Mouse (Mus musculus): ENCODE results near the gene Col4a4. TPM values are rescaled to one million over a fixed set of nuclear protein-coding genes. Genes with fewer than 3 reads are reported as not detected.

The Col4a4 gene
- polyA plus RNA-seq, 1 experiment from 2014 or later: 0.15 TPM

GRCm38 (mm10) chr1:82596864-82597596 is 10.4 kb upstream of the Col4a4 start:
- H3K4me3 ChIP-seq (ENCODE audit: low read depth, low read length): no peak overlapping the region
- H3K4me1 ChIP-seq (replicated peaks; ENCODE audit: control insufficient read depth, insufficient read depth, low read length): no peaks in the 10 kb centered on the region
- WGBS: 66% methylated on average over 6 of the region's 6 CpGs
- ATAC-seq (ENCODE audit: low FRiP score) (no peak), DNase-seq (ENCODE audit: low spot score) (no peak)
- H3K36me3 ChIP-seq (ENCODE audit: control insufficient read depth, insufficient read depth, low read length): no peaks in the 10 kb centered on the region
- no peaks in the 10 kb centered on the region for H3K27me3 ChIP-seq (ENCODE audit: control insufficient read depth, insufficient read depth, low read length)
- H3K27ac ChIP-seq (ENCODE audit: low read depth, low read length): no peak overlapping the region
- H3K9ac ChIP-seq (ENCODE audit: low read depth, low read length): no peak overlapping the region
- H3K9me3 ChIP-seq (ENCODE audit: control insufficient read depth, low read length): no peaks in the 10 kb centered on the region
- H3K4me2 ChIP-seq (replicated peaks; ENCODE audit: low read depth, low read length): no peak overlapping the region

DNA sequence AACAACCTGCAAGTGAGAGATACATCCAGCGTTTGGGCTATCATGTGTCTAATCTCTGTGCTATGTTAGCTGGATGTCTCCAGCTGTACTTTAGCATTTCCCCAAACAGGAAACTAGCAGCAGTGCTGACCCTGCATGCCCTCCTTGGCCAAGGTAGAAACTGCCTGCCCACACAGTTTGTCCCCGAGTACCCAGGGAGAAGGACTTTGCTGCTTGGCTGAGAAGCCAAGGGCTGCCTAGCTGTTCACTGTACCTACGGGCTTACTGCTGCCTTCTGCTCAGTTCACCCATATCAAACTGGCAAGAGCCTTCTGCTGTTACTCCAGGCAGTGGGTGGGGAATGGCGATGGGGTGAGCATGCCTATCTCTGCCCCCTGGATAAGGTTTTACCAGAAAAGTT is 3.6 kb upstream of the Col4a4 start:
- no peak overlapping the region for H3K9ac ChIP-seq (ENCODE audit: low read depth, low read length)
- H3K4me1 ChIP-seq (replicated peaks; ENCODE audit: control insufficient read depth, insufficient read depth, low read length): no peaks in the 10 kb centered on the region
- no peak overlapping the region for H3K4me2 ChIP-seq (replicated peaks; ENCODE audit: low read depth, low read length)
- ATAC-seq (ENCODE audit: low FRiP score) (no peak), DNase-seq (ENCODE audit: low spot score) (no peak)
- H3K27ac ChIP-seq (ENCODE audit: low read depth, low read length): no peak overlapping the region
- no peak overlapping the region for H3K4me3 ChIP-seq (ENCODE audit: low read depth, low read length)
- H3K27me3 ChIP-seq (ENCODE audit: control insufficient read depth, insufficient read depth, low read length): peaks cover 2% of the 10 kb centered on the region; the same call in 1 of the 2 replicates
- WGBS: 79% methylated on average over 4 of the region's 4 CpGs
- no peaks in the 10 kb centered on the region for H3K36me3 ChIP-seq (ENCODE audit: control insufficient read depth, insufficient read depth, low read length)
- no peaks in the 10 kb centered on the region for H3K9me3 ChIP-seq (ENCODE audit: control insufficient read depth, low read length)

DNA sequence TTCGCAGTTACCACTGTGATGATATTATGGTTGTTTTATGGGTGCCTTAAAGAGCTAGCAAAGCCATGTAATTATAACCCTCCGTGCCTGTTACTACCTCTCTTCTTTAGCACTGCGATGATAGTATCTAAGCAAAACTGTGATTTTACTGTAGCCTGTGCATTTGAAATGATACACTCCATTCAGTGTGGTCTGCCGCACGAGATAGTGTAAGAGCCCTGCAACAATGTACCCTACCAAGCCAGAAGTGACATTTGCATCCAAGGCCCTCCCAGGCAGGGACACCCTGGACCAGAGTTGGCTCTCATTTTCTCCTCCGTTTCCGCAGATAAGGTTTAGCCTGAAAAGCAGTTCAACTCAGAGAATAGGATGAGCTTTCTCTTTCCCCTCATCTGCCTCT is 668 bp downstream of the Col4a4 start:
- Histone ChIP-seq H3K4me2 (replicated peaks; ENCODE audit: low read depth, low read length) (no peak overlapping the region), H3K9me3 (ENCODE audit: control insufficient read depth, low read length) (no peaks in the 10 kb centered on the region), H3K4me1 (replicated peaks; ENCODE audit: control insufficient read depth, insufficient read depth, low read length) (no peaks in the 10 kb centered on the region), H3K27me3 (ENCODE audit: control insufficient read depth, insufficient read depth, low read length) (peaks cover 2% of the 10 kb centered on the region; the same call in 1 of the 2 replicates), H3K4me3 (ENCODE audit: low read depth, low read length) (no peak overlapping the region), H3K36me3 (ENCODE audit: control insufficient read depth, insufficient read depth, low read length) (no peaks in the 10 kb centered on the region), H3K27ac (ENCODE audit: low read depth, low read length) (no peak overlapping the region), H3K9ac (ENCODE audit: low read depth, low read length) (no peak overlapping the region)
- DNase-seq (ENCODE audit: low spot score) (no peak), ATAC-seq (ENCODE audit: low FRiP score) (no peak)
- 79% methylated on average over 7 of the region's 7 CpGs for WGBS

DNA sequence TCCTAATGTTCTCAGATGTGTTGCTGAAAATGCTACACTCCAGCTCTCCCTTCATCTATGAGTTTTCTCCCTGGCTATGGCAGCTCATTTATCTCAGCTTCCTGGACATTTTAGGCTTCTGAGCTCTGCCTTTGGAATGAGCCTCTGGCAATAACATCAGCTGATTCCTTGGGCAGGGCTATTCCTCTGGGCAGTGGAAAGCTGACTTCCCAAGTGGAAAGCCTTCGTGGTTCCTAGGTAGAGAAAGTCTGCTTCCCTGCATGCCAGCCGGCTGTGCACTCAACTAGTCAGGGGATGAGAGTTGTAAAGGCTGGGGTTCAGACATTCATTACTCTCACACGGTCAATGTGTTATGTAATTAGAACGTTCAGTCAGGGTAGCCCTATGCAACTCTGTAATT is 8.3 kb downstream of the Col4a4 start:
- Histone ChIP-seq H3K36me3 (ENCODE audit: control insufficient read depth, insufficient read depth, low read length) (no peaks in the 10 kb centered on the region), H3K4me3 (ENCODE audit: low read depth, low read length) (no peak overlapping the region), H3K4me2 (replicated peaks; ENCODE audit: low read depth, low read length) (no peak overlapping the region), H3K9ac (ENCODE audit: low read depth, low read length) (no peak overlapping the region), H3K27me3 (ENCODE audit: control insufficient read depth, insufficient read depth, low read length) (no peaks in the 10 kb centered on the region), H3K27ac (ENCODE audit: low read depth, low read length) (no peak overlapping the region), H3K9me3 (ENCODE audit: control insufficient read depth, low read length) (no peaks in the 10 kb centered on the region), H3K4me1 (replicated peaks; ENCODE audit: control insufficient read depth, insufficient read depth, low read length) (no peaks in the 10 kb centered on the region)
- 84% methylated on average over 4 of the region's 4 CpGs for WGBS
- no peak for ATAC-seq (ENCODE audit: low FRiP score)
- DNase-seq (ENCODE audit: low spot score): no peak

GRCm38 (mm10) chr1:82577915-82578314 is 8.7 kb downstream of the Col4a4 start:
- no peak overlapping the region for H3K9ac ChIP-seq (ENCODE audit: low read depth, low read length)
- no peak overlapping the region for H3K27ac ChIP-seq (ENCODE audit: low read depth, low read length)
- H3K4me2 ChIP-seq (replicated peaks; ENCODE audit: low read depth, low read length): no peak overlapping the region
- H3K36me3 ChIP-seq (ENCODE audit: control insufficient read depth, insufficient read depth, low read length): no peaks in the 10 kb centered on the region
- 81% methylated on average over 3 of the region's 3 CpGs for WGBS
- ATAC-seq (ENCODE audit: low FRiP score) (no peak), DNase-seq (ENCODE audit: low spot score) (no peak)
- no peak overlapping the region for H3K4me3 ChIP-seq (ENCODE audit: low read depth, low read length)
- H3K27me3 ChIP-seq (ENCODE audit: control insufficient read depth, insufficient read depth, low read length): no peaks in the 10 kb centered on the region
- no peaks in the 10 kb centered on the region for H3K4me1 ChIP-seq (replicated peaks; ENCODE audit: control insufficient read depth, insufficient read depth, low read length)
- H3K9me3 ChIP-seq (ENCODE audit: control insufficient read depth, low read length): no peaks in the 10 kb centered on the region

DNA sequence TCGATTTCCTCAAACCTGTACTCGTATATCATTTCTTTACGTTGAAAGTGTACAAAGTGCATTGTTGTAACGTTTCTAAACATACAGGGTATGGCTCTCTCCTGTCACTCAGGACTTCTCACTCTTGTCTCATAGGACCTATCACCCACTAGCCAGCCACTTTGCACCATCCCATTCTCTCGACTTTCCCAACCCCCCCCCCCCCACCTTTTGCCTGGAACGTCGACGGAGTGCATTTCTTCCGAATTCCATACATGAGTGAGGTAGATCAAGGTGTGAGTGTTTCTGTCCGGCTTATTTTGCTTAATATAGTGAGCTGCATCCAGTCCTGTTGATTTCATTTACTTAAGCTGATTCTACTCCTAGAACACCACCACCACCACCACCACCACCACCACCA is 9.3 kb downstream of the Col4a4 start:
- Histone ChIP-seq H3K27me3 (ENCODE audit: control insufficient read depth, insufficient read depth, low read length) (no peaks in the 10 kb centered on the region), H3K4me1 (replicated peaks; ENCODE audit: control insufficient read depth, insufficient read depth, low read length) (no peaks in the 10 kb centered on the region), H3K4me2 (replicated peaks; ENCODE audit: low read depth, low read length) (no peak overlapping the region), H3K4me3 (ENCODE audit: low read depth, low read length) (no peak overlapping the region), H3K27ac (ENCODE audit: low read depth, low read length) (no peak overlapping the region), H3K36me3 (ENCODE audit: control insufficient read depth, insufficient read depth, low read length) (no peaks in the 10 kb centered on the region), H3K9me3 (ENCODE audit: control insufficient read depth, low read length) (no peaks in the 10 kb centered on the region), H3K9ac (ENCODE audit: low read depth, low read length) (no peak overlapping the region)
- 88% methylated on average over 10 of the region's 10 CpGs for WGBS
- ATAC-seq (ENCODE audit: low FRiP score) (no peak), DNase-seq (ENCODE audit: low spot score) (no peak)

GRCm38 (mm10) chr1:82576182-82576581 is 10.5 kb downstream of the Col4a4 start:
- WGBS: 85% methylated on average over 2 of the region's 2 CpGs
- no peak for ATAC-seq (ENCODE audit: low FRiP score)

GRCm38 (mm10) chr1:82575681-82576080 is 11.0 kb downstream of the Col4a4 start:
- Histone ChIP-seq H3K4me2 (replicated peaks; ENCODE audit: low read depth, low read length) (no peak overlapping the region), H3K36me3 (ENCODE audit: control insufficient read depth, insufficient read depth, low read length) (no peaks in the 10 kb centered on the region), H3K4me1 (replicated peaks; ENCODE audit: control insufficient read depth, insufficient read depth, low read length) (no peaks in the 10 kb centered on the region), H3K9ac (ENCODE audit: low read depth, low read length) (no peak overlapping the region), H3K27me3 (ENCODE audit: control insufficient read depth, insufficient read depth, low read length) (no peaks in the 10 kb centered on the region), H3K9me3 (ENCODE audit: control insufficient read depth, low read length) (no peaks in the 10 kb centered on the region), H3K4me3 (ENCODE audit: low read depth, low read length) (no peak overlapping the region), H3K27ac (ENCODE audit: low read depth, low read length) (no peak overlapping the region)
- DNase-seq (ENCODE audit: low spot score): no peak
- 86% methylated on average over 3 of the region's 3 CpGs for WGBS
- no peak for ATAC-seq (ENCODE audit: low FRiP score)

More at GRCm38 (mm10) chr1:82576182-82576581, 10.5 kb downstream of the Col4a4 start:
- Histone ChIP-seq H3K9ac (ENCODE audit: low read depth, low read length) (no peak overlapping the region), H3K9me3 (ENCODE audit: control insufficient read depth, low read length) (no peaks in the 10 kb centered on the region), H3K4me2 (replicated peaks; ENCODE audit: low read depth, low read length) (no peak overlapping the region), H3K36me3 (ENCODE audit: control insufficient read depth, insufficient read depth, low read length) (no peaks in the 10 kb centered on the region), H3K4me1 (replicated peaks; ENCODE audit: control insufficient read depth, insufficient read depth, low read length) (no peaks in the 10 kb centered on the region), H3K27ac (ENCODE audit: low read depth, low read length) (no peak overlapping the region), H3K27me3 (ENCODE audit: control insufficient read depth, insufficient read depth, low read length) (no peaks in the 10 kb centered on the region), H3K4me3 (ENCODE audit: low read depth, low read length) (no peak overlapping the region)
- no peak for DNase-seq (ENCODE audit: low spot score)

- whole genome bisulfite sequencing: 68% methylated on average over 1 of the region's 1 CpGs
- Histone ChIP-seq H3K4me1 (replicated peaks; ENCODE audit: control insufficient read depth, insufficient read depth, low read length) (no peaks in the 10 kb centered on the region), H3K9ac (ENCODE audit: low read depth, low read length) (no peak overlapping the region), H3K36me3 (ENCODE audit: control insufficient read depth, insufficient read depth, low read length) (no peaks in the 10 kb centered on the region), H3K9me3 (ENCODE audit: control insufficient read depth, low read length) (no peaks in the 10 kb centered on the region), H3K27me3 (ENCODE audit: control insufficient read depth, insufficient read depth, low read length) (no peaks in the 10 kb centered on the region), H3K27ac (ENCODE audit: low read depth, low read length) (no peak overlapping the region), H3K4me3 (ENCODE audit: low read depth, low read length) (no peak overlapping the region), H3K4me2 (replicated peaks; ENCODE audit: low read depth, low read length) (no peak overlapping the region)
- DNase-seq (ENCODE audit: low spot score) (peak; percentile 21), ATAC-seq (ENCODE audit: low FRiP score) (no peak)
These were observed 14.9 kb downstream of the Col4a4 start for GRCm38 (mm10) chr1:82571758-82572157.

All from hindbrain, embryonic 11.5 days (tissue).